Mouse (Mus musculus): ENCODE results near the gene Olfr1448. TPM values are rescaled to one million over a fixed set of nuclear protein-coding genes. Genes with fewer than 3 reads are reported as not detected.
"Not testable (repeated sequence)": the region's sequence is repeated elsewhere in the genome, so short reads cannot be mapped to it uniquely, and the experiment has no call there.

Gene Olfr1448
- polyA plus RNA-seq (2012; rRNA removed) (not detected in 2 replicates), polyA plus RNA-seq (2014; fragmentation: Nextera tagmentation; extraction: Ambion mirVana) (not detected in 2 replicates)

GRCm38 (mm10) chr19:12924319-12924718 is at the start of gene Olfr1448:
Gene Olfr1448, minus strand, starts transcription at chr19:12924419.
- Histone ChIP-seq H3K4me2 (ENCODE audit: low read depth) (no peak within 1 kb of the TSS), H3K27me3 (ENCODE audit: control insufficient read depth, insufficient read depth, low read length) (no peaks in the 10 kb centered on the region), H3K4me1 (replicated peaks; ENCODE audit: control insufficient read depth in 2 of 2, insufficient read depth in 2 of 2, low read length in 1 of 2) (no peaks in the 10 kb centered on the region), H3K27ac (no peak within 1 kb of the TSS), H3K36me3 (replicated peaks; ENCODE audit: control insufficient read depth, insufficient read depth, low read depth) (no peaks in the 10 kb centered on the region), H3K9me3 (ENCODE audit: control insufficient read depth, low read length) (no peaks in the 10 kb centered on the region), H3K4me3 (ENCODE audit: insufficient read depth in 1 of 2, low read depth in 2 of 2, low read length in 2 of 2) (no peak within 1 kb of the TSS), H3K9ac (replicated peaks) (no peak within 1 kb of the TSS)
- DNase-seq (ENCODE audit: low read depth in 3 of 3, low spot score in 3 of 3) (no peak), ATAC-seq (ENCODE audit: insufficient read depth) (no peak)
- WGBS (ENCODE audit: insufficient replicate concordance): 42% methylated on average over 1 of the region's 1 CpGs
- TF ChIP-seq CTCF (IDR thresholded peaks at IDR 0.05; ENCODE audit: low read depth) (no peak), EP300 (IDR thresholded peaks at IDR 0.05; ENCODE audit: low read depth) (no peak)

GRCm38 (mm10) chr19:12970082-12970481 is 45.9 kb upstream of the Olfr1448 start:
- not testable (repeated sequence) for H3K36me3 ChIP-seq (replicated peaks; ENCODE audit: control insufficient read depth, insufficient read depth, low read depth); H3K27ac ChIP-seq; DNase-seq (ENCODE audit: low read depth in 3 of 3, low spot score in 3 of 3); H3K9me3 ChIP-seq (ENCODE audit: control insufficient read depth, low read length); H3K27me3 ChIP-seq (ENCODE audit: control insufficient read depth, insufficient read depth, low read length); H3K4me1 ChIP-seq (replicated peaks; ENCODE audit: control insufficient read depth in 2 of 2, insufficient read depth in 2 of 2, low read length in 1 of 2); H3K4me2 ChIP-seq (ENCODE audit: low read depth); H3K4me3 ChIP-seq (ENCODE audit: insufficient read depth in 1 of 2, low read depth in 2 of 2, low read length in 2 of 2); H3K9ac ChIP-seq (replicated peaks); ATAC-seq (ENCODE audit: insufficient read depth)
- WGBS (ENCODE audit: insufficient replicate concordance): 63% methylated on average over 5 of the region's 5 CpGs

GRCm38 (mm10) chr19:12949958-12950357 is 25.7 kb upstream of the Olfr1448 start, which contains the start of gene Olfr1450:
Gene Olfr1450, plus strand, starts transcription at chr19:12950258.
- no peak within 1 kb of the TSS for H3K4me2 ChIP-seq (ENCODE audit: low read depth)

GRCm38 (mm10) chr19:12930540-12930939 is 6.3 kb upstream of the Olfr1448 start, which contains the start of gene Olfr1449:
Gene Olfr1449, plus strand, starts transcription at chr19:12930840.
- no peak for ATAC-seq (ENCODE audit: insufficient read depth)
- Histone ChIP-seq H3K9me3 (ENCODE audit: control insufficient read depth, low read length) (no peaks in the 10 kb centered on the region), H3K4me2 (ENCODE audit: low read depth) (no peak within 1 kb of the TSS), H3K4me1 (replicated peaks; ENCODE audit: control insufficient read depth in 2 of 2, insufficient read depth in 2 of 2, low read length in 1 of 2) (no peaks in the 10 kb centered on the region), H3K4me3 (ENCODE audit: insufficient read depth in 1 of 2, low read depth in 2 of 2, low read length in 2 of 2) (no peak within 1 kb of the TSS), H3K9ac (replicated peaks) (no peak within 1 kb of the TSS), H3K36me3 (replicated peaks; ENCODE audit: control insufficient read depth, insufficient read depth, low read depth) (no peaks in the 10 kb centered on the region), H3K27me3 (ENCODE audit: control insufficient read depth, insufficient read depth, low read length) (no peaks in the 10 kb centered on the region), H3K27ac (no peak within 1 kb of the TSS)
- TF ChIP-seq CTCF (IDR thresholded peaks at IDR 0.05; ENCODE audit: low read depth): no peak
- TF ChIP-seq EP300 (IDR thresholded peaks at IDR 0.05; ENCODE audit: low read depth): no peak
- no peak for DNase-seq (ENCODE audit: low read depth in 3 of 3, low spot score in 3 of 3)

More at GRCm38 (mm10) chr19:12949958-12950357, 25.7 kb upstream of the Olfr1448 start, which contains the start of gene Olfr1450:
- TF ChIP-seq EP300 (IDR thresholded peaks at IDR 0.05; ENCODE audit: low read depth) (no peak), CTCF (IDR thresholded peaks at IDR 0.05; ENCODE audit: low read depth) (no peak)
- Histone ChIP-seq H3K9ac (replicated peaks) (no peak within 1 kb of the TSS), H3K36me3 (replicated peaks; ENCODE audit: control insufficient read depth, insufficient read depth, low read depth) (no peaks in the 10 kb centered on the region), H3K4me1 (replicated peaks; ENCODE audit: control insufficient read depth in 2 of 2, insufficient read depth in 2 of 2, low read length in 1 of 2) (no peaks in the 10 kb centered on the region), H3K4me3 (ENCODE audit: insufficient read depth in 1 of 2, low read depth in 2 of 2, low read length in 2 of 2) (no peak within 1 kb of the TSS), H3K9me3 (ENCODE audit: control insufficient read depth, low read length) (no peaks in the 10 kb centered on the region), H3K27ac (no peak within 1 kb of the TSS), H3K27me3 (ENCODE audit: control insufficient read depth, insufficient read depth, low read length) (no peaks in the 10 kb centered on the region)
- no peak for ATAC-seq (ENCODE audit: insufficient read depth)
- DNase-seq (ENCODE audit: low read depth in 3 of 3, low spot score in 3 of 3): no peak
- WGBS (ENCODE audit: insufficient replicate concordance): 64% methylated on average over 1 of the region's 1 CpGs

- Histone ChIP-seq H3K4me2 (ENCODE audit: low read depth) (no peak within 1 kb of the TSS), H3K9ac (replicated peaks) (no peak within 1 kb of the TSS), H3K4me1 (replicated peaks; ENCODE audit: control insufficient read depth in 2 of 2, insufficient read depth in 2 of 2, low read length in 1 of 2) (no peaks in the 10 kb centered on the region), H3K36me3 (replicated peaks; ENCODE audit: control insufficient read depth, insufficient read depth, low read depth) (no peaks in the 10 kb centered on the region), H3K27me3 (ENCODE audit: control insufficient read depth, insufficient read depth, low read length) (no peaks in the 10 kb centered on the region), H3K27ac (no peak within 1 kb of the TSS), H3K4me3 (ENCODE audit: insufficient read depth in 1 of 2, low read depth in 2 of 2, low read length in 2 of 2) (no peak within 1 kb of the TSS), H3K9me3 (ENCODE audit: control insufficient read depth, low read length) (no peaks in the 10 kb centered on the region)
- no peak for ATAC-seq (ENCODE audit: insufficient read depth)
- DNase-seq (ENCODE audit: low read depth in 3 of 3, low spot score in 3 of 3): no peak
- TF ChIP-seq EP300 (IDR thresholded peaks at IDR 0.05; ENCODE audit: low read depth): no peak
- TF ChIP-seq CTCF (IDR thresholded peaks at IDR 0.05; ENCODE audit: low read depth): no peak
- WGBS (ENCODE audit: insufficient replicate concordance): 77% methylated on average over 1 of the region's 1 CpGs
Measured at GRCm38 (mm10) chr19:12903643-12904042, 20.6 kb downstream of the Olfr1448 start, which contains the start of gene Olfr1447. Gene Olfr1447, minus strand, starts transcription at chr19:12903743.

Measured in liver, embryonic 14.5 days (tissue).